In the genomic region with DNA sequence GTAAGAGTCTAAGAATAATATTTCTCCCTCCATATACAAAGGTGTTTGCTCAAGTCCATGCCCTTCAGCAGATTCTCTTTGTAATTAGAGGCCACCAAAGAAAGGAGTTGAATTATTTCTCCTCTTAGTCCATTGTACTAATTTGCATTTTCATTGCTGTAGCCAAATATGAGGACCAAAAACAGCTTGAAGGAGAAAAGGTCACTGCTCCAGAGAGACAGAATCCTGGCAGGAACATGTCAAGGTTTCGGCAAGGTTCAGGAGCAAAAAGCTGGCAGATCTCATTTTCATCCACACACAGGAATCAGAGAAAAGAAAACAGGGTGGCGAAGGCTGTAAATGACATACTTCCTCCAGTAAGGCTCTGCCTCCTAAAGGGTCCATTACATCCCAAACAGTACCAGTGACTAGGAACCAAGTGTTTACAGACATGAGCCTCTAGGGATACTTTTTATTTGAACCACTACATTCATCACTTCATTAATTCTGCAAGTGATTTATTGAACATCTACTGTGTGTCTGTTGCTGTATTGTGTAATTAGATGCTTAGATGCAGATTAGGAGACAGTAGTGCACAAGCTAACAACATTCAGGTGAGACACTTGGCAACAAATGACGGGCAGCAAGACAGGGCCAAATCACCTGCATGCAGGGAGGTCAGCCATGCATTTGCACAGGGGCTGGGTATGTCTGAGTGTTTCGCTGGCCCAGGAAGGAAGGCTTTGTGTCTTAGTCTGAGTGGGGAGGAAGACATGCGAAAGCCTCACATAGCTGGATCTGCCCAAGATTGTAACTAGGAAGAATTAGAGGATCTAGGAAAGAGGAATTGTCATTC, we compare ENCODE assay signal across 20 mouse cellular contexts.
"Had no signal": no experiment of that assay in that cellular context is flagged by ENCODE, and none has a peak within 500 bp of the region (broad histone marks: within the 10 kb centered on the region; RNA-seq: fewer than 3 reads in every experiment).

No protein-coding gene starts in this region.

- H3K9me3 ChIP-seq: liver, embryonic 13.5 days; midbrain, embryonic 15.5 days; neural tube, embryonic 12.5 days had no signal

- H3K27ac ChIP-seq: left cerebral cortex, adult 2 months; liver, embryonic 13.5 days; midbrain, embryonic 15.5 days; neural tube, embryonic 12.5 days; stomach, postnatal 0 days had no signal

- H3K9ac ChIP-seq: liver, embryonic 13.5 days; midbrain, embryonic 15.5 days; neural tube, embryonic 12.5 days had no signal

- H3K4me2 ChIP-seq: liver, embryonic 13.5 days; midbrain, embryonic 15.5 days; neural tube, embryonic 12.5 days had no signal

- H3K36me3 ChIP-seq: liver, embryonic 13.5 days; midbrain, embryonic 15.5 days; neural tube, embryonic 12.5 days had no signal

- H3K27me3 ChIP-seq: liver, embryonic 13.5 days; midbrain, embryonic 15.5 days; neural tube, embryonic 12.5 days had no signal

- ATAC-seq: intestine, postnatal 0 days; midbrain, embryonic 15.5 days had no signal

- H3K4me3 ChIP-seq: left cerebral cortex, adult 2 months; liver, embryonic 13.5 days; midbrain, embryonic 15.5 days; neural tube, embryonic 12.5 days had no signal

- DNase-seq: kidney, adult 2 months; kidney, postnatal 14 days; kidney, postnatal 4 days; layer of hippocampus, adult 9-11 months; layer of hippocampus, postnatal 36 days; liver, embryonic 13.5 days; lung, adult 2 months; lung, postnatal 14 days; lung, postnatal 4 days; right cerebral cortex, adult 18-20 months; right cerebral cortex, postnatal 14 days; right cerebral cortex, postnatal 4 days; thymus, adult 2 months; thymus, postnatal 14 days; thymus, postnatal 4 days had no signal

- H3K4me1 ChIP-seq: liver, embryonic 13.5 days had no signal
